Mouse (Mus musculus) Patski (cell line): ENCODE measurements at regions not wholly inside any gene's neighbourhood (a gene's known extent, or its start where the extent isn't known, plus 50 kb on each side); places are given as distances from the start of the nearest gene placed in this dataset.
A peak's percentile ranks its signal among the peaks of the same experiment; 100 is the strongest.

Experiments used
- ATAC-seq: fragments of 100-300 bp; one replicate; pipeline ENCODE4 v1.8.0; 2021
- CTCF ChIA-PET: fragments of 350-600 bp; sonication (Branson Sonifier 250); formaldehyde crosslinking; loops from one replicate; lab custom pipeline; 2022; ENCODE audit warnings: inconsistent platforms; lab: Charles Lee
- POLR2A ChIA-PET: fragments of 350-600 bp; sonication (Branson Sonifier 250); formaldehyde crosslinking; loops from one replicate; lab custom pipeline; 2022; ENCODE audit warnings: antibody characterized with exemption, inconsistent platforms; lab: Charles Lee
- DNase-seq: peaks from one replicate; pipeline ENCODE4 v3.0.0-alpha.2; 2011; ENCODE audit warnings: low read depth, low spot score
- H3K27me3 ChIP-seq: fragments of 371-371 bp; one replicate; pipeline ENCODE4 v1.5.1; 2021
- CTCF ChIP-seq: fragments of 100-300 bp; IDR thresholded peaks from one replicate; pipeline ENCODE4 v1.5.1; 2021
- in situ Hi-C: fragments of 300-500 bp; cut with MboI; formaldehyde crosslinking; loops from 3 replicates; pipeline ENCODE4 v1.11.1; 2018; ENCODE audit warnings: low pct_unique_long_range_greater_than_20kb, mixed read lengths

- ChIA-PET POLR2A (no interaction called here), CTCF (no interaction called here)
- ATAC-seq, result no peak
- DNase-seq, result no peak
- in situ Hi-C loops, result no loop called here
- no peaks in the 10 kb centered on the region for H3K27me3 ChIP-seq
- TF ChIP-seq CTCF, result no peak
These were observed 682.2 kb downstream of the Egfem1 start for GRCm38 (mm10) chr3:29764021-29764420.

DNA sequence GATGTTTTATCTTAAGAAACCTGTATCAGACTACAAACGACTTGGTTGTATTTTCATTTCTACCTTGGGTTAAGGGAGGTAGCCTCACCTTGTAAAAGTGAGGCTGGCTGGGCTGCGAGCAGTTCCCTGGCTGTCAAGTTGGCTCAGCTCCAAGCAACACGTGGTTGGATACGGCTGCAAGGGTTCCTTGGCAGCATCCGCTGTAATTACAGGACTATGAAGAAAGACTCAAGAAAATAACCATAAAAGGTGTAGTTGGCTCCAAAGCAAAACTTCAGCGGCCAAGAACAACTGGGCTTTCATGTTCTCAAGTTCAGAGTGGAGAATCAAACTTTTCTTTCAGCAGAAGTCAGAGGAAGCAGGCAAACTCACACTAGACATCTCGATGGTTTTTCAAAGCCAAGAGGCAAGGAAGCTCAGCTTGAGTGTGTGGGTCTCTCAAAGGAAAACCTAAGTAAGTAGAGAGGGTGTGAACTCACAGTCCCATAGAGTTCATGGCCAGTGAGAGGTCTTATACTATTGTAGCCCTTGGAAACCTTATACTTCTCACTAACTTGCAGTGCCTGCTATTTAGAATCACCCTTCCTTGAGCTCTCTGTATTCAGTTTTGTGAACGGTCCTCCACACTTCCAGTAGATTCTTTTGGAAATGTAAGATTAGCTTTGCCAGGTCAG is 676.1 kb downstream of the Egfem1 start:
- TF ChIP-seq CTCF, result no peak
- DNase-seq, result peak; percentile 9
- H3K27me3 ChIP-seq, result peaks cover 15% of the 10 kb centered on the region
- ChIA-PET CTCF (interaction anchor here (0.8 to 1.2 kb wide), 2 partner anchors 10 to 15 kb away, joined by 3 to 4 read pairs; no protein-coding TSS in a partner anchor), POLR2A (no interaction called here)
- in situ Hi-C loops, result no loop called here
- ATAC-seq, result no peak
